Mouse (Mus musculus) hindbrain, postnatal 0 days (tissue): ENCODE results near the gene Megf8. TPM values are rescaled to one million over a fixed set of nuclear protein-coding genes. Genes with fewer than 3 reads are reported as not detected.
A peak's percentile ranks its signal among the peaks of the same experiment; 100 is the strongest.

Source experiments
- ATAC-seq: fragments of 200-750 bp; cut with Nextera tagmentation; 2 replicates; pipeline ENCODE4 v1.8.0; 2017; ENCODE audit warnings: mild to moderate bottlenecking, moderate TSS enrichment, moderate library complexity
- DNase-seq: peaks from one replicate; pipeline ENCODE4 v3.0.0-alpha.2; 2015; ENCODE audit warnings: low spot score
- H3K27ac ChIP-seq: fragments of 300-500 bp; sonication (generic); 2 replicates; pipeline ENCODE4 v1.5.1; 2014; ENCODE audit warnings: mild to moderate bottlenecking
- H3K27me3 ChIP-seq: fragments of 300-500 bp; sonication (generic); 2 replicates; pipeline ENCODE4 v1.6.1; 2014; ENCODE audit warnings: low read length, mixed read lengths; ENCODE audit not compliant: insufficient read depth
- H3K36me3 ChIP-seq: fragments of 300-500 bp; sonication (generic); 2 replicates; pipeline ENCODE4 v1.6.1; 2014; ENCODE audit warnings: low read length, mixed read lengths; ENCODE audit not compliant: insufficient read depth
- H3K4me1 ChIP-seq: fragments of 300-500 bp; sonication (generic); 2 replicates; pipeline ENCODE4 v1.6.1; 2014; ENCODE audit warnings: antibody characterized with exemption, low read length, mixed read lengths; ENCODE audit not compliant: insufficient read depth
- H3K4me2 ChIP-seq: fragments of 300-500 bp; sonication (generic); 2 replicates; pipeline ENCODE4 v1.6.1; 2014; ENCODE audit warnings: low read depth, mild to moderate bottlenecking, low read length, moderate library complexity, mixed read lengths
- H3K4me3 ChIP-seq: fragments of 300-500 bp; sonication (generic); 2 replicates; pipeline ENCODE4 v1.5.1; 2014; ENCODE audit warnings: low read length
- H3K9ac ChIP-seq: fragments of 300-500 bp; sonication (generic); replicated peaks from 2 replicates; pipeline ENCODE4 v1.6.1; 2014; ENCODE audit warnings: mild to moderate bottlenecking, low read length, moderate library complexity, mixed read lengths
- H3K9me3 ChIP-seq: fragments of 300-500 bp; sonication (generic); 2 replicates; pipeline ENCODE4 v1.6.1; 2016; ENCODE audit warnings: low read length, mixed read lengths
- CTCF ChIP-seq: IDR thresholded peaks from 2 replicates; pipeline ENCODE4 v1.5.1; 2016; ENCODE audit warnings: antibody characterized with exemption, control low read depth, low read depth
- WGBS: fragments of 180-500 bp; shearing (Covaris S2); extraction: QIAGEN DNeasy Blood & Tissue Kit; methylation state at CpG from one replicate; pipeline ENCODE4 v1.1.7; 2014; 5-methylcytosine and 5-hydroxymethylcytosine counted together
- polyA plus RNA-seq: library from polyadenylated mRNA; unstranded; fragments of >200 nt; fragmentation: Nextera tagmentation; extraction: Ambion mirVana; gene quantifications from 2 replicates; pipeline ENCODE4 v1.2.1, GENCODE M21; 2015
- total RNA-seq: library from RNA; depleted of rRNA; stranded (reverse); fragments of >200 nt; gene quantifications from 2 replicates; pipeline ENCODE4 v1.2.3, GENCODE M21; 2014

Gene Megf8
- total and polyA plus RNA-seq, 2 experiments from 2014 or later = 14.8 to 105 TPM

- no peak for TF ChIP-seq CTCF
- 92% methylated on average over 8 of the region's 8 CpGs for WGBS
- Histone ChIP-seq H3K9ac (no peak overlapping the region), H3K4me3 (no peak overlapping the region), H3K27me3 (no peaks in the 10 kb centered on the region), H3K4me1 (peaks cover 5% of the 10 kb centered on the region; the same call in 1 of the 2 replicates), H3K4me2 (no peak overlapping the region), H3K9me3 (no peaks in the 10 kb centered on the region), H3K27ac (no peak overlapping the region), H3K36me3 (peaks cover 16% of the 10 kb centered on the region; the same call in 1 of the 2 replicates)
- DNase-seq (no peak), ATAC-seq (no peak)
Measured at GRCm38 (mm10) chr7:25326233-25326632, 9.3 kb downstream of the Megf8 start.

- Histone ChIP-seq H3K36me3 (peaks cover 47% of the 10 kb centered on the region; the same call in 1 of the 2 replicates), H3K9ac (no peak overlapping the region), H3K27me3 (no peaks in the 10 kb centered on the region), H3K4me1 (no peaks in the 10 kb centered on the region), H3K4me2 (no peak overlapping the region), H3K4me3 (no peak overlapping the region), H3K9me3 (no peaks in the 10 kb centered on the region), H3K27ac (no peak overlapping the region)
- DNase-seq (peak; percentile 81), ATAC-seq (peak; percentile 68)
- 35% methylated on average over 16 of the region's 16 CpGs for WGBS
- TF ChIP-seq CTCF = peak; percentile 87
Measured at GRCm38 (mm10) chr7:25333596-25334307, 16.8 kb downstream of the Megf8 start.

GRCm38 (mm10) chr7:25334472-25334871 is 17.5 kb downstream of the Megf8 start:
- Histone ChIP-seq H3K9me3 (no peaks in the 10 kb centered on the region), H3K4me1 (no peaks in the 10 kb centered on the region), H3K27me3 (no peaks in the 10 kb centered on the region), H3K4me2 (no peak overlapping the region), H3K27ac (no peak overlapping the region), H3K4me3 (no peak overlapping the region), H3K9ac (no peak overlapping the region), H3K36me3 (peaks cover 47% of the 10 kb centered on the region; the same call in 1 of the 2 replicates)
- WGBS = 83% methylated on average over 12 of the region's 12 CpGs
- ATAC-seq (no peak), DNase-seq (no peak)
- no peak for TF ChIP-seq CTCF

- 91% methylated on average over 9 of the region's 9 CpGs for WGBS
- ATAC-seq (no peak), DNase-seq (no peak)
- no peak for TF ChIP-seq CTCF
- Histone ChIP-seq H3K27me3 (no peaks in the 10 kb centered on the region), H3K4me2 (no peak overlapping the region), H3K4me1 (no peaks in the 10 kb centered on the region), H3K27ac (no peak overlapping the region), H3K9ac (no peak overlapping the region), H3K4me3 (no peak overlapping the region), H3K9me3 (no peaks in the 10 kb centered on the region), H3K36me3 (peaks cover 45% of the 10 kb centered on the region)
Measured at GRCm38 (mm10) chr7:25339329-25339728, 22.4 kb downstream of the Megf8 start.

- Histone ChIP-seq H3K4me2 (no peak overlapping the region), H3K27me3 (no peaks in the 10 kb centered on the region), H3K4me1 (no peaks in the 10 kb centered on the region), H3K9me3 (no peaks in the 10 kb centered on the region), H3K36me3 (peaks cover 37% of the 10 kb centered on the region), H3K27ac (no peak overlapping the region; the same call in 1 of the 2 replicates), H3K9ac (no peak overlapping the region), H3K4me3 (no peak overlapping the region)
- WGBS = 60% methylated on average over 20 of the region's 20 CpGs
- peak; percentile 47 for DNase-seq
- TF ChIP-seq CTCF = no peak
- peak; percentile 71 for ATAC-seq
Measured at GRCm38 (mm10) chr7:25341000-25341784, 24.2 kb downstream of the Megf8 start.

GRCm38 (mm10) chr7:25348861-25349260 is 31.9 kb downstream of the Megf8 start:
- no peak overlapping the region for H3K9ac ChIP-seq
- ATAC-seq (no peak), DNase-seq (no peak)
- H3K27me3 ChIP-seq = no peaks in the 10 kb centered on the region
- H3K9me3 ChIP-seq = 0 out of 2 replicates have a peak, but pooled peaks cover 2% of the 10 kb centered on the region
- H3K27ac ChIP-seq = no peak overlapping the region
- TF ChIP-seq CTCF = no peak
- 84% methylated on average over 8 of the region's 8 CpGs for WGBS
- no peaks in the 10 kb centered on the region for H3K4me1 ChIP-seq
- no peak overlapping the region for H3K4me2 ChIP-seq
- peaks cover 56% of the 10 kb centered on the region for H3K36me3 ChIP-seq
- no peak overlapping the region for H3K4me3 ChIP-seq
